In genomic region chr4:136834439-136834814, GRCm38 (mm10) we compare ENCODE assay signal across 9 mouse cellular contexts. TPM values are rescaled to one million over a fixed set of nuclear protein-coding genes. Genes with fewer than 3 reads are reported as not detected.
DNase-seq lines count a peak whose midpoint lies in the region; ATAC-seq and TF ChIP-seq lines count a peak whose summit lies in the region.
"Had no signal": no experiment of that assay in that cellular context is flagged by ENCODE, and none has a peak within 500 bp of the region (broad histone marks: within the 10 kb centered on the region; RNA-seq: fewer than 3 reads in every experiment).

No protein-coding gene starts in this region.

- no peak for TF ChIP-seq EP300 in stomach, postnatal 0 days (optimal IDR thresholded peaks at IDR 0.05)

- H3K36me3 ChIP-seq in thymus, adult 2 months (ENCODE audit: control insufficient read depth, insufficient read depth, low read length): no peaks in the 10 kb centered on the region
- no peaks in the 10 kb centered on the region for H3K36me3 ChIP-seq in limb, embryonic 14.5 days (ENCODE audit: control insufficient read depth, insufficient read depth, low read length)
- H3K36me3 ChIP-seq in stomach, postnatal 0 days (ENCODE audit: control insufficient read depth, insufficient read depth, low read length): no peaks in the 10 kb centered on the region

- TF ChIP-seq POLR2A in cerebellum, adult 2 months (IDR thresholded peaks at IDR 0.05; ENCODE audit: borderline replicate concordance, insufficient read depth, low read length): no peak
- TF ChIP-seq POLR2A in thymus, adult 2 months (IDR thresholded peaks at IDR 0.05; ENCODE audit: control insufficient read depth, extremely low read depth, insufficient read depth, low read length, poor library complexity): 0 out of 2 replicates have a peak, but pooled peaks have one; percentile 6
- TF ChIP-seq POLR2A in limb, embryonic 14.5 days (IDR thresholded peaks at IDR 0.05; ENCODE audit: borderline replicate concordance, extremely low read depth, insufficient read depth, insufficient read length): no peak

- no peak for DNase-seq in cerebellum, adult 2 months
- DNase-seq in cerebellum, postnatal 14 days: no peak
- no peak for DNase-seq in thymus, adult 2 months
- no peak for DNase-seq in thymus, adult 18-20 months
- no peak for DNase-seq in limb, embryonic 14.5 days (ENCODE audit: low spot score)
- no peak for DNase-seq in stomach, postnatal 0 days (ENCODE audit: low spot score)
- no peak for DNase-seq in cerebellum, adult 18-20 months
- no peak for DNase-seq in lung, postnatal 14 days
- DNase-seq: cerebellum, adult 8-10 months had no signal

- ATAC-seq in limb, embryonic 14.5 days (ENCODE audit: low FRiP score, low read depth): no peak
- ATAC-seq in stomach, postnatal 0 days (ENCODE audit: low FRiP score, low TSS enrichment): no peak

- H3K27ac ChIP-seq in cerebellum, adult 2 months (ENCODE audit: insufficient read depth, low read length): peak overlapping the region; percentile 100
- H3K27ac ChIP-seq in thymus, adult 2 months (ENCODE audit: control insufficient read depth, insufficient read depth, low read length): no peak overlapping the region
- no peak overlapping the region for H3K27ac ChIP-seq in limb, embryonic 14.5 days (replicated peaks; ENCODE audit: low read depth, low read length)
- no peak overlapping the region for H3K27ac ChIP-seq in stomach, postnatal 0 days (replicated peaks)

- peak overlapping the region; percentile 80 for H3K9ac ChIP-seq in limb, embryonic 14.5 days (ENCODE audit: low read depth, low read length, severe bottlenecking)
- H3K9ac ChIP-seq in stomach, postnatal 0 days (ENCODE audit: low read length): no peak overlapping the region

- no peaks in the 10 kb centered on the region for H3K27me3 ChIP-seq in cerebellum, adult 2 months (ENCODE audit: control insufficient read depth, insufficient read depth, low read length)
- no peaks in the 10 kb centered on the region for H3K27me3 ChIP-seq in thymus, adult 2 months (ENCODE audit: control insufficient read depth, insufficient read depth, low read length)
- H3K27me3 ChIP-seq in limb, embryonic 14.5 days (ENCODE audit: control insufficient read depth, insufficient read depth, low read length): peaks cover 6% of the 10 kb centered on the region; the same call in 1 of the 2 replicates
- no peaks in the 10 kb centered on the region for H3K27me3 ChIP-seq in stomach, postnatal 0 days (ENCODE audit: control insufficient read depth, insufficient read depth, low read length)

- peak overlapping the region; percentile 98 for H3K4me3 ChIP-seq in cerebellum, adult 2 months (replicated peaks; ENCODE audit: insufficient read depth, low read depth, low read length)
- H3K4me3 ChIP-seq in thymus, adult 2 months (ENCODE audit: control insufficient read depth, insufficient read depth, low read length): peak overlapping the region; percentile 63; the same call in 1 of the 2 replicates
- peak overlapping the region; percentile 82 for H3K4me3 ChIP-seq in limb, embryonic 14.5 days (replicated peaks; ENCODE audit: low read length)
- peak overlapping the region; percentile 72 for H3K4me3 ChIP-seq in stomach, postnatal 0 days (ENCODE audit: low read depth, low read length)

- peak overlapping the region; percentile 92 for H3K4me2 ChIP-seq in limb, embryonic 14.5 days (replicated peaks; ENCODE audit: low read depth, low read length, severe bottlenecking)
- peak overlapping the region; percentile 96 for H3K4me2 ChIP-seq in stomach, postnatal 0 days (replicated peaks; ENCODE audit: low read depth)

- H3K9me3 ChIP-seq in limb, embryonic 14.5 days (ENCODE audit: control insufficient read depth, low read length): no peaks in the 10 kb centered on the region
- H3K9me3 ChIP-seq in stomach, postnatal 0 days (ENCODE audit: control insufficient read depth, low read length): no peaks in the 10 kb centered on the region

- H3K4me1 ChIP-seq in cerebellum, adult 2 months (ENCODE audit: control insufficient read depth, insufficient read depth, low read length): peaks cover 38% of the 10 kb centered on the region
- peaks cover 60% of the 10 kb centered on the region for H3K4me1 ChIP-seq in thymus, adult 2 months (replicated peaks; ENCODE audit: control insufficient read depth, insufficient read depth, low read length)
- H3K4me1 ChIP-seq in limb, embryonic 14.5 days (ENCODE audit: control insufficient read depth, insufficient read depth, low read length): peaks cover 56% of the 10 kb centered on the region
- H3K4me1 ChIP-seq in stomach, postnatal 0 days (replicated peaks; ENCODE audit: control insufficient read depth, insufficient read depth): no peaks in the 10 kb centered on the region; the same call in none of the 2 replicates

- WGBS in cerebellum, adult 2 months: 4% methylated on average over 12 of the region's 12 CpGs
- WGBS in thymus, adult 2 months: 3% methylated on average over 12 of the region's 12 CpGs
- 5% methylated on average over 12 of the region's 12 CpGs for WGBS in limb, embryonic 14.5 days
- WGBS in stomach, postnatal 0 days: 20% methylated on average over 12 of the region's 12 CpGs

- no peak for TF ChIP-seq CTCF in cerebellum, adult 2 months (IDR thresholded peaks at IDR 0.05; ENCODE audit: borderline replicate concordance, insufficient read depth, low read depth, low read length)
- TF ChIP-seq CTCF in thymus, adult 2 months (IDR thresholded peaks at IDR 0.05; ENCODE audit: borderline replicate concordance, control insufficient read depth, extremely low read depth, insufficient read depth, low read length, poor library complexity): no peak
- no peak for TF ChIP-seq CTCF in stomach, postnatal 0 days (IDR thresholded peaks at IDR 0.05; ENCODE audit: low read depth)

RNA-seq across cellular contexts. Expression of gene Ephb2, which starts 1.4 kb away (rescaled TPM):
- polyA plus RNA-seq in cerebellum, adult 2 months (2012; rRNA removed): 29.1 and 35.4 TPM in 2 replicates
- 15.4 and 24.1 TPM in 2 replicates for polyA plus RNA-seq in thymus, adult 2 months (2012; rRNA removed)
- 45.2 and 70.7 TPM in 2 replicates for polyA plus RNA-seq in limb, embryonic 14.5 days (2012; rRNA removed)
- 17.9 and 19.4 TPM in 2 replicates for polyA plus RNA-seq in limb, embryonic 14.5 days (2014; fragmentation: Nextera tagmentation; extraction: Ambion mirVana)
- 2.3 and 2.5 TPM in 2 replicates for polyA plus RNA-seq in stomach, postnatal 0 days (2015; fragmentation: Nextera tagmentation; extraction: Ambion mirVana)

RNA-seq across cellular contexts. Expression of gene C1qb, which starts 51.6 kb away (rescaled TPM):
- polyA plus RNA-seq in cerebellum, adult 2 months (2012; rRNA removed): 41.8 and 46.8 TPM in 2 replicates
- 266 and 395 TPM in 2 replicates for polyA plus RNA-seq in thymus, adult 2 months (2012; rRNA removed)
- 56.2 and 66.4 TPM in 2 replicates for polyA plus RNA-seq in limb, embryonic 14.5 days (2012; rRNA removed)
- polyA plus RNA-seq in limb, embryonic 14.5 days (2014; fragmentation: Nextera tagmentation; extraction: Ambion mirVana): 81.2 and 81.8 TPM in 2 replicates
- polyA plus RNA-seq in stomach, postnatal 0 days (2015; fragmentation: Nextera tagmentation; extraction: Ambion mirVana): 79.6 and 80.6 TPM in 2 replicates

RNA-seq across cellular contexts. Expression of gene C1qc, which starts 58.4 kb away (rescaled TPM):
- polyA plus RNA-seq in cerebellum, adult 2 months (2012; rRNA removed): 26.6 and 28.6 TPM in 2 replicates
- polyA plus RNA-seq in thymus, adult 2 months (2012; rRNA removed): 334 and 468 TPM in 2 replicates
- 36.7 and 44.6 TPM in 2 replicates for polyA plus RNA-seq in limb, embryonic 14.5 days (2012; rRNA removed)
- polyA plus RNA-seq in limb, embryonic 14.5 days (2014; fragmentation: Nextera tagmentation; extraction: Ambion mirVana): 40.5 and 43.2 TPM in 2 replicates
- polyA plus RNA-seq in stomach, postnatal 0 days (2015; fragmentation: Nextera tagmentation; extraction: Ambion mirVana): 48.6 and 49.4 TPM in 2 replicates
